Mouse (Mus musculus) hindbrain, postnatal 0 days (tissue): ENCODE measurements around the gene Lgals3bp. TPM values are rescaled to one million over a fixed set of nuclear protein-coding genes. Genes with fewer than 3 reads are reported as not detected.

Source experiments
- ATAC-seq: fragments of 200-750 bp; cut with Nextera tagmentation; 2 replicates; pipeline ENCODE4 v1.8.0; 2017; ENCODE audit warnings: mild to moderate bottlenecking, moderate TSS enrichment, moderate library complexity
- DNase-seq: peaks from one replicate; pipeline ENCODE4 v3.0.0-alpha.2; 2015; ENCODE audit warnings: low spot score
- H3K27ac ChIP-seq: fragments of 300-500 bp; sonication (generic); 2 replicates; pipeline ENCODE4 v1.5.1; 2014; ENCODE audit warnings: mild to moderate bottlenecking
- H3K27me3 ChIP-seq: fragments of 300-500 bp; sonication (generic); 2 replicates; pipeline ENCODE4 v1.6.1; 2014; ENCODE audit warnings: low read length, mixed read lengths; ENCODE audit not compliant: insufficient read depth
- H3K36me3 ChIP-seq: fragments of 300-500 bp; sonication (generic); 2 replicates; pipeline ENCODE4 v1.6.1; 2014; ENCODE audit warnings: low read length, mixed read lengths; ENCODE audit not compliant: insufficient read depth
- H3K4me1 ChIP-seq: fragments of 300-500 bp; sonication (generic); 2 replicates; pipeline ENCODE4 v1.6.1; 2014; ENCODE audit warnings: antibody characterized with exemption, low read length, mixed read lengths; ENCODE audit not compliant: insufficient read depth
- H3K4me2 ChIP-seq: fragments of 300-500 bp; sonication (generic); 2 replicates; pipeline ENCODE4 v1.6.1; 2014; ENCODE audit warnings: low read depth, mild to moderate bottlenecking, low read length, moderate library complexity, mixed read lengths
- H3K4me3 ChIP-seq: fragments of 300-500 bp; sonication (generic); 2 replicates; pipeline ENCODE4 v1.5.1; 2014; ENCODE audit warnings: low read length
- H3K9ac ChIP-seq: fragments of 300-500 bp; sonication (generic); replicated peaks from 2 replicates; pipeline ENCODE4 v1.6.1; 2014; ENCODE audit warnings: mild to moderate bottlenecking, low read length, moderate library complexity, mixed read lengths
- H3K9me3 ChIP-seq: fragments of 300-500 bp; sonication (generic); 2 replicates; pipeline ENCODE4 v1.6.1; 2016; ENCODE audit warnings: low read length, mixed read lengths
- CTCF ChIP-seq: IDR thresholded peaks from 2 replicates; pipeline ENCODE4 v1.5.1; 2016; ENCODE audit warnings: antibody characterized with exemption, control low read depth, low read depth
- WGBS: fragments of 180-500 bp; shearing (Covaris S2); extraction: QIAGEN DNeasy Blood & Tissue Kit; methylation state at CpG from one replicate; pipeline ENCODE4 v1.1.7; 2014; 5-methylcytosine and 5-hydroxymethylcytosine counted together
- polyA plus RNA-seq: library from polyadenylated mRNA; unstranded; fragments of >200 nt; fragmentation: Nextera tagmentation; extraction: Ambion mirVana; gene quantifications from 2 replicates; pipeline ENCODE4 v1.2.1, GENCODE M21; 2015
- total RNA-seq: library from RNA; depleted of rRNA; stranded (reverse); fragments of >200 nt; gene quantifications from 2 replicates; pipeline ENCODE4 v1.2.3, GENCODE M21; 2014; rRNA removed

Lgals3bp gene
- total RNA-seq (25.5 and 30.6 TPM in 2 replicates), polyA plus RNA-seq (15.4 and 18.5 TPM in 2 replicates)

DNA sequence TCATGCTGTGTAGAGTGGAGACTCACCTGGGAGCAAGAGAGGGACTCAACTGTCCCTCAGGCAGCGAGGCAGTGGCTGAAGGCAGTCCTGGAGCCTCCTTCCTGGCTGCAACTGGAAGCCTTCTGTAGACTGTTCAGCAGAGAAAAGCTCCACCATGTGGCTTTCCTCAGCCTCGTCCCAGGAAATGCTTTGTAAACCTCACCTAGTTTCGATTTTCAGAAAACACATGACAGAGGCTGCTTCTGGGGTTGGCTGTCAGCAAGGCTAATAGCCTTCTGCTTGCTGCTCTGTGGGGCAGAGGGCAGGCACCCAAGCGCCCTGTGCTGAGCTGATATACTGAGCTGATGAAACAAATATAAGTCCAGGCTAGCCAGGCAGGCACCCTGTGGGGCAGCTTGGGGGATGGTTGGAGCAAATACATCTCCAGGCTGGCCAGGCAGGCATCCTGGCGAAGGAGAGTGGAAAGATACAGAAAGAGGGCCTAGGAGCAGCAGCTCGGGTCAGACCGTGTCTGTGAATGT, at the start of gene Lgals3bp:
Lgals3bp (minus strand) TSS at position 333 of the 521 bp plus-strand sequence.
- Histone ChIP-seq H3K27ac (peak within 1 kb of the TSS; percentile 70), H3K9ac (peak within 1 kb of the TSS; percentile 17), H3K27me3 (no peaks in the 10 kb centered on the region), H3K9me3 (no peaks in the 10 kb centered on the region), H3K4me1 (peaks cover 3% of the 10 kb centered on the region; the same call in 1 of the 2 replicates), H3K36me3 (peaks cover 6% of the 10 kb centered on the region; the same call in 1 of the 2 replicates), H3K4me2 (peak within 1 kb of the TSS; percentile 27), H3K4me3 (no peak within 1 kb of the TSS)
- TF ChIP-seq CTCF, result peak; percentile 62
- ATAC-seq, result peak; percentile 81
- 48% methylated on average over 7 of the region's 7 CpGs for WGBS
- DNase-seq, result peak; percentile 77

DNA sequence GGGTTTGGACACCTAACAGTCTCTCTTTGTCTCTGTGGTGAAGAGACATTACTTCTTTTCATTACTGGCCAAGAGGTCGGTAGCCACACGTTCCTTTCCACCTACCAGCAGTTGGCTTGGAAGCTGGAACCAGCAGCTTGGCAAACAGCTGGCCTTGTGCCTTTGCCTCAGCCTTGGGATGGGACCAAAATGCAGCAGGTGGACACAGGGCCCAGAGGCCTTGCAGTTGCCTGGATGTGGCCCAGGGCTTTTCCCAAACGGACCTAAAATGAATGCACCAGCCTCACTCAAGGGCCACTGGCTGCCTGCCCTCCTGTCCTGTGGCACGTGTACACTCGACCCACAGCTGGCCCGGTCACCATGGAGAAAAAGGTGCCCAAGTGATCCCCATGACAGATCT, 49.3 kb upstream of the Lgals3bp start:
- WGBS, result 75% methylated on average over 6 of the region's 6 CpGs
- ATAC-seq, result no peak
- Histone ChIP-seq H3K27ac (no peak overlapping the region), H3K4me3 (no peak overlapping the region), H3K4me1 (no peaks in the 10 kb centered on the region), H3K36me3 (no peaks in the 10 kb centered on the region), H3K9me3 (no peaks in the 10 kb centered on the region), H3K4me2 (no peak overlapping the region), H3K27me3 (no peaks in the 10 kb centered on the region), H3K9ac (no peak overlapping the region)
- no peak for TF ChIP-seq CTCF
- no peak for DNase-seq

DNA sequence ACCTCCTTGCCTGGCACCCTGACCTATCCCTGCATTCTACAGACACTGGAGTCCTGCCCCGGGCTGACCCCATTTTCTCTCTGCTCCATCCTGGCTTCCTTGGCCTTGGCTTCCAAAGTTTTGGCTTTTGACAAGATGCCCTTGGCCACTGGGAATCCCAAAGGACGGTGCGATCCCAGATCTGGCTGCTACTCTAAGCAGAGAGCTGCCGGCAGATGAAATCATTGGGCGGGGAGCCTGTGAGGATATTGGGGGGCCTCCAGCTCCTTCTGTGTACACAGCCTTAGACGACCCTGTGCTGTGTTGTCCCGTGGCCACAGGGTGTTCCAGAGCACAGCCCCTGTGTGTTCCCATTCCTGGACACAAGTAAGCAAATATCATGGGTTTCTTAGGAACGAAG, 46.5 kb upstream of the Lgals3bp start:
- Histone ChIP-seq H3K9me3 (no peaks in the 10 kb centered on the region), H3K4me3 (no peak overlapping the region), H3K9ac (no peak overlapping the region), H3K27me3 (no peaks in the 10 kb centered on the region), H3K36me3 (no peaks in the 10 kb centered on the region), H3K4me2 (no peak overlapping the region), H3K27ac (no peak overlapping the region), H3K4me1 (no peaks in the 10 kb centered on the region)
- ATAC-seq, result no peak
- no peak for DNase-seq
- 73% methylated on average over 8 of the region's 8 CpGs for WGBS
- TF ChIP-seq CTCF, result no peak

DNA sequence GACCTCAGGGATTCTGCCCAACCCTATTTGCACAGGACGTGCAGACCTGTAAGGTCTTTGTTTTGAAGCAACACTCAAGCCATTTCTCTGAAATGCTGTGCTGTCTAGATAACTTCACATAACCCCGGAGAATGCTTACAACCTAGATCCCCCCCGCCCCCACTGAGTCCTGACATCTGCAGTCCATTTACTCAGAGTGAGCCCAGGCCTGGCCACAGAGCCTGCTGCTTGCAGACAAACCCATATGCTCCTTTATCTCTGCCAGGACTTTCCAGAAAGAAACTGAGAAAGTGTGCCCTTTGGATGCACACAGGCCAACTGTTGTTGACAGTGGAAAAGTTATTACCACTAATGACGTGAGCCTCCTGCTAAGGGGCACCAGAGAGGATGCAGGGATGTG, 45.5 kb upstream of the Lgals3bp start:
- WGBS, result 73% methylated on average over 4 of the region's 4 CpGs
- no peak overlapping the region for H3K9ac ChIP-seq

DNA sequence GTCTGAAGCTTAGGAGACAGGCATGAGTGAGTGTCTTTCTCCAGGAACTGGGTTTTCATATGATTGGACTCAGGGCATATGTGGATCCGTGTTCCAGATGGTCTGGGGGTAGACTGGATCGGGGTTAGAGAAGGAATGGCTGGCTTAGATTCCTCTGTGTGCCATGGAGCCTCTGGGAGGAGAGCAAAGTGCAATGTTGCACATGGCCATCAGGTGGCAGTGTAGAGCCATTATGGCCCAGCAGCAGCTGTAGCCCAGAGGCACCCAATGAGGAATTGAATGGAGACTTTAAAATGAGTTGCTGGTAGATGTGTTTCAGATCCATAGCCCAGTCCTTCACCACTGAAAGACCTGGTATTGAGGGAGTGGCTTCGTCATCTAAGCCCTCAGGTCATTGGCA, 44.0 kb upstream of the Lgals3bp start:
- H3K9ac ChIP-seq, result no peak overlapping the region
- H3K36me3 ChIP-seq, result no peaks in the 10 kb centered on the region
- WGBS, result 10% methylated on average over 3 of the region's 3 CpGs
- H3K9me3 ChIP-seq, result no peaks in the 10 kb centered on the region
- no peaks in the 10 kb centered on the region for H3K4me1 ChIP-seq
- H3K4me2 ChIP-seq, result no peak overlapping the region
- peak; percentile 99 for TF ChIP-seq CTCF
- ATAC-seq, result peak; percentile 84
- no peak overlapping the region for H3K27ac ChIP-seq
- H3K27me3 ChIP-seq, result no peaks in the 10 kb centered on the region
- no peak overlapping the region for H3K4me3 ChIP-seq
- DNase-seq, result peak; percentile 88

More for the DNA sequence above, 45.5 kb upstream of the Lgals3bp start:
- Histone ChIP-seq H3K36me3 (no peaks in the 10 kb centered on the region), H3K4me3 (no peak overlapping the region), H3K4me1 (no peaks in the 10 kb centered on the region), H3K27me3 (no peaks in the 10 kb centered on the region), H3K4me2 (no peak overlapping the region), H3K27ac (no peak overlapping the region), H3K9me3 (no peaks in the 10 kb centered on the region)
- DNase-seq (no peak), ATAC-seq (no peak)
- TF ChIP-seq CTCF, result no peak

DNA sequence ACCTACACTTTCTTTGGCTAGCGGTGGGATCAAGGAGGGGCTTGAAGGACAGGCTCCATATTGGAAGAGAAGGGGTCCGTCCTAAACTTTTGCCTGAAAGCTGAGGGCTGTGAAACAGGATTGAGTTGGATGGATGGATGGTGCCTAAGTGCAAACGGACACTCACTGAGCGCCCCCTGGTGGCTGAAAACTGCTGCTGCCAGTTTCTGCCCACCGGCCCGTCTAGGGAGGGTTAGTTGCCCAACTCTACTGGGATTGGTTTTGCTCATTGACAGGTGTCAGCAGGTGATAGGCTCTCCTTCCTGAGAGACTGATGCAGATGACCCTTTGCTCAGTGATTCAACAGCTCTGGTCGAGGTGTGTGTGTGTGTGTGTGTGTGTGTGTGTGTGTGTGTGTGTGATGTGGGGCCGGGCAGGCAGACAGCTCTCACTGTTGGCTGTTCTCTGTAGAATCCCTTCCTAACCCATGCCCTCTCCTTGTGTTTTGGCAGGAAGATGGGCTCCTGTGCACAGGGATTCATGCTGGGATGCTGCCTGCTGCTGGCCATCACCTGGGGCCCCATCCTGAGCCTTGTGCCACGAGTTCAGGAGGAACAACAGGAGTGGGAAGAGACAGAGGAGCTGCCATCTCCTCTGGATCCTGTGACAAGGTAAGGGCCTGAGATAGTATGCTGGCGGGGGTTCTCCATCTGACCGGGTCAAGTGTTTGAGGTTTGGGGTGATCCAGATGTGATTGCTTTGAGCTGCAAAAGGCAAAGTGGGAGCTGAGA, 41.5 kb upstream of the Lgals3bp start:
- Histone ChIP-seq H3K4me3 (no peak overlapping the region), H3K27me3 (no peaks in the 10 kb centered on the region), H3K9me3 (no peaks in the 10 kb centered on the region), H3K9ac (no peak overlapping the region), H3K27ac (no peak overlapping the region), H3K4me1 (0 out of 2 replicates have a peak, but pooled peaks cover 9% of the 10 kb centered on the region), H3K4me2 (no peak overlapping the region), H3K36me3 (no peaks in the 10 kb centered on the region)
- ATAC-seq (0 out of 2 replicates have a peak, but pooled peaks have one; percentile 36), DNase-seq (peak; percentile 85)
- peak; percentile 95 for TF ChIP-seq CTCF
- WGBS, result 34% methylated on average over 11 of the region's 11 CpGs

DNA sequence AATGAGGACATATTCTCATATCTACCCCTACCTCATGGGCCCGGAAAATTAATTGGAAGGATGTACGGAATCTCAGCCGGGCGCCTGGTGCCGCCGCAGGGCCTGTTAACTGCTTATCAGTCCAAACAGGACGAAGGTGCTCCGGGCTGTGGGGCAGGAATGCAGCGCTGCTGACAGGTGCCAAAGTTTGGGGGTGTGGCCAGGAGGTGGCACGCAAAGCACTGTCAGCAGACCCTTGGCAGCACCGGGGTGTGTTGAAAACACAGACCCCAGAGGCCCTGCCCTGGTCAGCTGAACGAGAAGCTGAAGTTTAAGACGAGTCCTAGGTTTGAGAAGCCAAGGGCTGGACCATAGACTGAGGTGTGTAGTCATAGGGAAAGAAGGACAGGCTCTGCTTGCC, 40.8 kb upstream of the Lgals3bp start:
- no peaks in the 10 kb centered on the region for H3K9me3 ChIP-seq
- no peak overlapping the region for H3K4me3 ChIP-seq
- no peaks in the 10 kb centered on the region for H3K27me3 ChIP-seq
- no peak for TF ChIP-seq CTCF
- 68% methylated on average over 13 of the region's 13 CpGs for WGBS
- ATAC-seq, result no peak
- H3K4me2 ChIP-seq, result no peak overlapping the region
- no peak overlapping the region for H3K9ac ChIP-seq
- H3K4me1 ChIP-seq, result 0 out of 2 replicates have a peak, but pooled peaks cover 10% of the 10 kb centered on the region
- no peaks in the 10 kb centered on the region for H3K36me3 ChIP-seq
- peak; percentile 21 for DNase-seq
- no peak overlapping the region for H3K27ac ChIP-seq
